Mouse (Mus musculus): ENCODE results near the gene Evpl.

Evpl gene

DNA sequence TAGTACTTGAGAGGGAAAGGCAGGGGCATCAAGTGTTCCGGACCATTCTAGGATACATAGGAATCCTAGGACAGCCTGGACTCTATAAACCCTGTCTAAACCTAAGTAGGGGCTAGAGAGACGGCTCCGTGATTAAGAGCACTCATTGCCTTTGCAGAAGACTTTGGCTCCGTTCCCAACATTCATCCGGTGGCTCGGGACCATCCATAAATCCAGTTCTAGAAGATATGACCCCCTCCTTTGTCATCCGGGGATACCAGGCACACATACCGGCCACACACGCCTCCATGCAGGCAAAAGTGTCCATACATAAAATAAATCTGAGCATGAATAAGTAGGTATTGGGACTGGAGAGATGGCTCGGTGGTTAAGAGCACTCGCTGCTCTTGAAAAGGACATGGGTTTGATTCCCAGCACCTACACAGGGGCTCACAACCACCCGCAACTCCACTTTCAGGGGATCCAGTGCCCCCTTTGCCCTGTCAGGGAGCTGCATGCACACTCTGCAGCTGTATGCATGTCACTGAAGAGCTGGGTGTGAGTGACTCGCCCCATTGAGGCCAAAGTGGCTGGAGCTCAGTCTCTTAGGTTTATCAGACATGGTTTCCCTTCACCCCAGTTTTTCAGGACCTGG is 23.9 kb downstream of the Evpl start:
- no peak for DNase-seq (ENCODE audit: low spot score)

DNA sequence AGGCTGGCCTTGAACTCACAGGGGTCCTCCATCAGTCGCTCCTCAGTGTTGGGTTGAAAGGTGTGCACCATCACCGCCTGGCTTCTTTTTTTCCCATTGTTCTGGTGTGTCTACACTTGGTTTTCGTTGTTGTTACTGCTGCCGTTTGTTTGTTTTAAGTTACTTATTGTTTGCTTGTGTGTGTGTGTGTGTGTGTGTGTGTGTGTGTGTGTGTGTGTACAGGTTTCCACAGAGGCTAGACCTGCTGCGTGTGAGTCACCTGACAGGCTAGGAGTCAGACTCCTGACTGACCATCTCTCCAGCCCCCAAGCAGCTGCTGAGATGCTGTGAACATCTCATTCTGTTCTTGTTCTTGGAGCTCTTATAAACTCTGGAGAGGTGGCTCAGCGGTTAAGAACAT is 25.0 kb downstream of the Evpl start:
- DNase-seq (ENCODE audit: low spot score) = no peak

DNA sequence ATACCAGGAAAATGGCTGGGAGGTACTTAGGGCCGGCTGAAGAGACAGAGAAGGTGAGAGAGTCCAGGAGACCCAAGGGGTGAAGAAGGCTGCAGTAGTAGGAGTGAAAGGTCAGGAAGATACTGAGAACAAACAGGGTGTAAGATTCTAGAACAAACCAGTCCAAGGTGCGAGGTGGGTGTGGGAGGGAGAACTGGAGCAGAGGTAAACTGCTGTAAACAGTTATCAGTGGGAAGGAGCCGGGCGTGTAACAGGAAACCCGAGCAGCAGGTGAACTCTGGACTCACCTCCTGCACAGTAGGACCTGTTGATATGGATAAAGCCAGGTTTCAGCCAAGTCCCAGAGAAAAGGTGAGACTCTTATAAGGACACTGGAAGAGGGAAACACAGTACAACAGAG is 27.2 kb downstream of the Evpl start:
- no peak for DNase-seq (ENCODE audit: low spot score)

DNA sequence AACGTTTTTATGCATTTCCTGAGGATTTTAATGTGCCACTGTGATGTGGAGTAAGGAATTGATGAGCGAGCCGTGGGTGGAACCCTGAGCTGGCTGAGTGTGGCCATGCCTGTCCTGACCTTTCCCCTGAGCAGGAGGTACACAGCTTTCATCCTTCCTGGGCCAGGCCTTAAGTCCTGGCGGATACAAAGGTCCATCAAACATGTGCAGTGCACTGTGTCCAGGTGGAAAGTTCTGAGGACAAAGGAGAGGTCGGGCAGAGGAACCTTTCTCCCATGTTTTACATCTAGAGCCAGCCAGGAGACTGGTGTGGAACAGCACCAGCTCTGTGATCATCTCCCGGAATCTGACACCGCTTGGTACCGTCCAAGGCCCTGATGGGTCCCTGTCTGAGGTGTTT is 28.6 kb downstream of the Evpl start:
- no peak for DNase-seq (ENCODE audit: low spot score)

DNA sequence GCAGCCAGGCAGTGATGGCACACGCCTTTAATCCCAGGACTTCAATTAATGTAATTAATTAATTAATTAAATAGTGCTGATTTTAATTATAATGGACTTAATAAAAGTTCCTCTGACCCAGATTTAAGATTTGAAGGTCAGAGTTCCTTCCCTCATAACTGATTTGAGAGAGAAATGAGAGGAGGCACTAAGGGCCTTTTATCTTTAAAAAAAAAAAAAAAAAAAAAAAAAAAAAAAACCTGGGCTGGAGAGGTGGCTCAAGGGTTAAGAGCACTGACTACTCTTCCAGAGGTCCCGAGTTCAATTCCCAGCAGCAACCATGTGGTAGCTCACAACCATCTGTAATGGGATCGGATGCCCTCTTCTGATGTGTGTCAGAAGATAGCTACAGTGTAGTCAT is 29.2 kb downstream of the Evpl start:
- no peak for DNase-seq (ENCODE audit: low spot score)

DNA sequence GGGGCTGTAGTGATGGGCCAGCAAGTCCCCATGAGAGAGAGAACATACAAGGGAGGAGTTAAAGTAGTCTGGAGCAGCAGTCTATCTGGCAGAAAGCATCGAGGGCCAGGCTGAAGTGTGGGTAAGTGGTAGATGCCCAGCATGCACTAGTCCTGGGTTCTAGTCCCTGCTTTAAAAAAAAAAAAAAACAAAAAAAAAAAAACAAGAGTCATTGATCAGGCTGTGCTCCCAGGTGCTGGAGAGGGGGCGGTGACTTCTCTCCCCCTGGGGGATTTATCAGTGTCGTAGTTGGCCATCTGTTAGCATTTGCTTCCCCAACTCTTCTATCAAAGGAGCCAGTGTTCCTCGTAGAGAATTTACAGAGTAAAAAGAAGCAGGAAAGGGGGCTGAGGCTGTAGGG is 31.2 kb downstream of the Evpl start:
- DNase-seq (ENCODE audit: low spot score) = no peak

DNA sequence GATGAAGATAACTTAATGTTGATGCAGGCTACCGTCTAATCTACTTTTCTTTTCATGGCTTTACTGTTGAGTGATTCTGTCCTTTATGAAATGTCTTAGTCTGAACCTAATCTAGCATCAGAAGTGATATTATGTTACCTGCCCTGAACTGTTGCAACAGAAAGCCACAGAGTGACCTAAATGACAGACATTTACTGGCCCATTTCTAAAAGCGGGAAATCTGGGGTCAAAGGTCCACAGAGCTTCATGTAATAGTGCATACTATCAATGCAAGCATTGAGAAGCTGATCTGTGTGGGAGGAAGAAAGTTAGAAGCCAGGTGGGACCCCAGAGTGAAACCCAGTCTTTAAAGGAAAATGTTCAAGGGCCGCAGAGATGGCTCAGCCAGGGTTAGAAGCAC is 34.7 kb downstream of the Evpl start:
- no peak for DNase-seq (ENCODE audit: low spot score)

DNA sequence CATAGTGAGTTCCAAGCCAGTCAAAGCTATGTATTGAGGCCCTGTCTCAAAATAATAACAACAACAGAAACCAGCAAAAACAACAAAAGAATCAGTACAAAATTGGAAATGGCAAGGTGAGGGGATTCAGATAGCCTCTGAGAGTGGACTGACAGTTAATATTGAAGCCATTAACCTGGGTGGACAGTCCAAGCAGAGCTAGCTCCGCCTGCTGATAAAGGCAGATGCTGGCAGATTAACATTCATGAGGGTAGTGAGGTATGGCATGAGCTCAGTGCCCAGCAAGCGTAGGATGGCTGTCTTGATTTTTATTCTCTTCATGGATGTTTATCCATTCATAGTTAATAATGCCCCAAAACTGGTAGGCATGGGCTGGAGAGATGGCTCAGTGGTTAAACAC is 36.7 kb downstream of the Evpl start:
- DNase-seq (ENCODE audit: low spot score) = no peak

DNA sequence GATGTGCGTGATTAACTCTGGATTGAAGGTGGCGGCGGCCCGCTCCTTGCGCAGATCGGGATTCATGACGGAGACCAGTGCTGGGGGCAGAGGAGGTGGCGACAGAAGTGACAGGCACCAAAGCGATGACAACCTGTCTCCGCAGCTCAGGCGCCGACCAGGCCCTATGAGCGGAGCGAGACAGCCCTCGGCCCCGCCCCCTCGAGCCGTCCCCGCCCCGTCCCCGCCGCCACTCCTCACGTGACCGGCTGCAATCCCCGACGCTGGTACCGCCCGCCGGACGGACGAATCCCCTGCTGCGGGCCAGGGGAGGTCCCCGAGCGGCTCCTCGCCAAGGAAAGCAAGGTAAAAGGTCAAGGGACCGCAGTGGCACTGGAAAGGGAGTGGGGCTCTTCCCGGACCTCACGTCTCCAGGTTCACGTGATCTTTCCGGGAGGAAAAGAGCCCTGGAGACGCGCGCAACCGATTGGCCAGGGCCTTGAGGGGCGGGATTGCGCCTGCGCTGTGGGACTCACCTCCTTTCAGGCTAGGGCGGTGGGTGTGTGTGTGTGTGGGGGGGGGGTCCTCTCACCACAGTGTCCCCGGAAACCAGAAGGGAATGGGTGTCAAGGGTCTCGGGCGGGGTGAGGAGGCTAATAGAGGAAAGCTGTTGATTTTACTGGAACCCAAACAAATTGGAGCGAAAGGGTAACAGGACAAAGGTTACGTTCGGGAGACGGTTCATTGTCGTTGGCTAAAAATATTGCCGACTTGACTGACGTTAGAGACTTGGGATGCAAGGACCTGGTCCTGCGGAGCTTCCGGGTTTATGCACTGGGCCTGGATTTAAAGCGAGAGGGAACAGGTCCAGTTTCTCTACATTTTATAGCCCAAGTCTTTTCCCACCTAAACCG is 39.0 kb downstream of the Evpl start, which contains the start of the genes Ten1 and Acox1:
TSS of gene Ten1 (plus strand) at position 217 of the 893 bp plus-strand sequence.
TSS of gene Acox1 (minus strand) at position 407 of the 893 bp plus-strand sequence.
- peak; percentile 86 for DNase-seq (ENCODE audit: low spot score)

DNA sequence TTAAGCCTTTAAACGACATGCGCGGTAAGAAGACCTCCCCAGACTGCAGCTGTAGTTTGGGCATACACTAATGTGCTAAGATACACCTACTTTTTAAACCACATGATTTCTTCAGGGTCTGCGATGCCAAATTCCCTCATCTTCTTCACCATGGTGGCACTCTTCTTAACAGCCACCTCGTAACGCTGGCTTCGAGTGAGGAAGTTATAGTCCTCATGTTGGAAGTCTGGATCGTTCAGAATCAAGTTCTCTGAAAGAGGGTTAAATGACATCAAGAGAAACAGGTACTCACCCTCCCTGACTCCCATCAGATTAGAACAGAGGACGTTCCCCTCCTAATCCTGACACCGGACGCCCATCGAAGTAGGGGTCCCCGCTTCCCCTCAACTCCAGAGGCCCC is 39.7 kb downstream of the Evpl start:
- no peak for DNase-seq (ENCODE audit: low spot score)

DNA sequence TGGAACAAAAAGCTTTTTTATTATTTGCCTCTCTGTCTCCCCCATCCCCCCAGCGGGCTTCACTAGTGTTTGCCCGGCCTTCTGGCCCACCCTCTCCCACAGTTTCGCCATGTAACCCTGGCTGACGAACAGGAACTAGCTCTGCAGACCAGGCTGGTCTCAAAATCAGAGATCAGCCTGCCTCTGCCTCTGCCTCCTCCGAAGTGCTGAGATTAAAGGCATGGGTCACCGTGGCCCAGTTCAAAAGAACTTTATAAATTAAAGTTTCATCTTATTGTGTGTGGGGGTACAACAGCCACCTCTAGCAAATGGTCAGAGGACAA is 40.3 kb downstream of the Evpl start:
- DNase-seq (ENCODE audit: low spot score) = no peak

DNA sequence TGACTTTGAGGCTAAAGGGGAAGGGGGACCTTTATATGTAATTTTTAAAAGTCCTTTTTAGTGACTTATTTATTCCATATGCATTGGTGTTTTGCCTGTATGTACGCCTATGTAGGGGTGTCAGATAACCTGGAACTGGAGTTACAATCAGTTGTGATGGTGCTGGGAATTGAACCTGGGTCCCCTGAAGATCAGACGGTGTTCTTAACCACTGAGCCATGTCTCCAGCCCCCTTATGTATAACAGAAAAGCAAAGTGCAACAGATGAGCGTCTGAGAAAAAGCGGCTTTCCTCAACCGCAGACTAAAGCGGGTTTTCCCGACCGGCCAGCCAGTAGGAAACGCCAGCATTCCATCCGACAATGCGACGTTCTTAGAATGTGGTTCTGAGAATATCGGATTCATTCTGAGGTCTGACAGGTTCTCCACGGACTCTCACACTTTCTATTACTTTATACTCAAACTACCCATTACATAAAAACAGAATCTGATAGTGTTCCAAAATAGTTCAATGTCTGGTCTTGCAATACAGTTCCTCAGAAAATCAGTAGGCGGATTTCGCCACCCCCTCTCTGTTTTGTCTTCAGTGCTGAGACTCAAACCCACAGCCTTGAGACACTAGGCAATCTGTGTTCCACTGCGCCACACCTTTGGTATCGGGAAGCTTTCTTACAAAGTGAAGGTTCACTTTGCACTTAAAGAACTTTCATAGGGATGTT is 40.9 kb downstream of the Evpl start:
- DNase-seq (ENCODE audit: low spot score) = no peak

DNA sequence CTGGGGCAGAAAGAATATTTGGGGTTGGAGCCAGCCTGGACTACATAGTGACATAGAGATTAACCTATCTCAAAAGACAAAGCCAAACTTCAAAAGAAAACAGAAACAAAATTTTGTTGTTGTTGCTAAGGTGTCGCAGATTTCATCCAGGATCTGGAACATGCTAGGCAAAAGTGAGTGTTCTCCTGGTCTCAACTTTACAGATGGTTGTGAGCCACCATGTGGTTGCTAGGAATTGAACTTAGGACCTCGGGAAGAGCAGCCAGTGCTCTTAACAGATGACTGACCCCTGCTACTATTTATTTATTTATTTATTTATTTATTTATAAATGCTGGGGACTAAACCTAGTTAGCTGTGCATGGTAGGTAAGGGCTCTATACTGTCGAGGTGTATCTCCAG is 41.5 kb downstream of the Evpl start:
- no peak for DNase-seq (ENCODE audit: low spot score)

DNA sequence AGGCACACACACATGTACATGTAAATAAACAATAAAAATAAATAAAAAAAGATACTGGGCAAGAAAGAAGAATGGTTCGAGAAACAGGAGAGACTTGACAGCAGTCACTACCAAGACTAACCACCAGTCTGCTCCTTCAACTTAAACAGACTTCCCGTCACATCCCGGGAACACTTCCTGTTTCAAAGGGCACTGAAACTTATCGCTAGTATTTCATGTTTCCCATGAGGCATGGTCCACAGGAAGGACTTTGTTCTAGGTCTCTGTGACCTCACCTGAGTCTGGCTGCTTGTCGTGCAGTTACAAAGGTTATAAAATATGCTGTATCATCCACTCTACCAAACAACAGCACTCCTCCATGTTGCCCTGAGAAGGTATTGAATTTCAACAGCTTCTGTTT is 42.6 kb downstream of the Evpl start:
- DNase-seq (ENCODE audit: low spot score) = no peak

DNA sequence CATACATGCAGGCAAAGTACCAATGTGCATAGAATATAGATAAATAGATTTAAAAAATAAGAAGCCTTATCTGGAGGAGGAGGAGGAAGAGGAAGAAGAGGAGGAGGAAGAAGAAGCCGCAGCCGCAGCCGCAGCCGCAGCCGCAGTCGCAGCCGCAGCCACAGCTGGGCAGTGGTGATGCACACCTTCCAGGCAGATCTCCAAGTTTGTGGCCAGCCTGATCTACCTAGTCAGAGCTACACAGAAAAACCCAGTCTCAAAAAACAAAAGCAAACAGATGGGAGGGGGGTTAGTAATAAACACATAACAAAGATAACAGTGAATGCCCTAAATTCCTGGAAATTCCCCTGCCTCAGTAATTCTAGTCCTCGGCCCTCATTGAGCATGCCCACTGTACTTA is 43.3 kb downstream of the Evpl start:
- peak; percentile 11 for DNase-seq (ENCODE audit: low spot score)

DNA sequence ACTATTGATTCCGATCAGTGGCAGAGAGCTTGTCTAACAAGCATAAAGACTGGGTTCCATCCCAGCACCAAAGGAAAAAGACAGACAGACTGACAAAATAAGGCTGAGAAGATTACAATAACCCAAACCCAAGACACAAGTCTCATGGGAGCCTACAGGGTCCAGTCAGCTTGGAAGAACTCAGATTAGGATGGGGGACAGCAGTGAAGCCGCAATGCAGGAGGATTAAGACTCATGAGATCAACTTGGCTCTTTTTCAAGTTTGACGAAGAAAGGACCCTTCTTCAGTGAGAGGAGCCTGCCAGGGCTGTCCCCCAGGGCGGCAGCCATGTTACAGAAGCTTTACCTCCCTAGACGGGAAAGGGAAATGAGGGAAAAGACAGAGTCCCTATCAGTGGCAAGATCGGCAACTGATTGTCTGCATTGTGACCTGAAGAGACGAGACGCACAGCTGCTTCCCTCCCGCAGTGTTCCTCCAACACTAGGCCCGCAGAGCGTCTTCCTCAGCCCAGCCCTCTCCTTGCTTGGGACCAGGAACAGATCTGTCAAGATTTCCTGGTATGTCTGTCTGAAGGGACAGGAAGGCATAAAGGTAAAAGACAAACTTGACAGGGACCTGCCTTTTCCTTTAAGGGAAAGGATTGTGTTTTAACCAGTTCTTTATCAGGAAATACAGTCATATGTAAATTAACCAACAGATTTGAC is 50.5 kb downstream of the Evpl start:
- DNase-seq (ENCODE audit: low spot score) = no peak

DNA sequence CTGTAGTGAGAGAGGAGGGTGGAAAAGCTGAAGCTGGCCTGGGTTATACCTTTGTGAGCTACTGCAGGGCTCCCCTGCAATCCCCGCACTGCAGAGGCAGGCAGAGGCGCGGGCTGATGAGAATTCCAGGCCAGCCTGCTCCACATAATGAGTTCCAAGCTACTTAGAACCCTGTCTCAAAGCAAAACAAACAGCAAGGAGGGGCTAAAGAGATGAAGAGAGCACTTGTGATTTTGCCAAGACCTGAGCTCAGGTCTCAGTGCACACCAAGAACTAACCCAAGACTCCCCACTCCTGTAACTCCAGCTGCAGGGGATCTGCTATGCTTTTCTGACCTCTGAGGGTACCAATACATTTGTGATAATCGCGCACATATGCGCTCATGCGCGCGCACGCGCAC is 51.5 kb downstream of the Evpl start:
- no peak for DNase-seq (ENCODE audit: low spot score)

DNA sequence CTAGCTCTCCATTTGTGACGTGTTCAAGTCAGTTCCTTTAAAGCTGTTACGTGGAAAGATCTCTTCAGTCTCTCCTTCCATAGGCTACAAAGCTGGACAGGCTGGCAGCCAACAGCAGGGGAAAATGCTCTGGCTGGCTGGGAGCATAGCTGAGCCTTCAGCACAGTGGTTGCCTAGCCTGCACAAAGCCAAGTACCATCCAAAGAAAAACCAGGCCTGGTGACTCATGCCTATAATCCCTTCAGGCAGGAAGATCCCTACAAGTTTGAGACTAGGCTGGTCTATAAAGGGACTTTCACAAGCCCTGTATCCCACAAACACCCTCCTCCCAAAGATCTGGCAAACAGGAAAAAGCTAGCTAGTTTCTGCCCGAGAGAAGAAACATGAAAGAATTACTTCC is 52.0 kb downstream of the Evpl start:
- no peak for DNase-seq (ENCODE audit: low spot score)

DNA sequence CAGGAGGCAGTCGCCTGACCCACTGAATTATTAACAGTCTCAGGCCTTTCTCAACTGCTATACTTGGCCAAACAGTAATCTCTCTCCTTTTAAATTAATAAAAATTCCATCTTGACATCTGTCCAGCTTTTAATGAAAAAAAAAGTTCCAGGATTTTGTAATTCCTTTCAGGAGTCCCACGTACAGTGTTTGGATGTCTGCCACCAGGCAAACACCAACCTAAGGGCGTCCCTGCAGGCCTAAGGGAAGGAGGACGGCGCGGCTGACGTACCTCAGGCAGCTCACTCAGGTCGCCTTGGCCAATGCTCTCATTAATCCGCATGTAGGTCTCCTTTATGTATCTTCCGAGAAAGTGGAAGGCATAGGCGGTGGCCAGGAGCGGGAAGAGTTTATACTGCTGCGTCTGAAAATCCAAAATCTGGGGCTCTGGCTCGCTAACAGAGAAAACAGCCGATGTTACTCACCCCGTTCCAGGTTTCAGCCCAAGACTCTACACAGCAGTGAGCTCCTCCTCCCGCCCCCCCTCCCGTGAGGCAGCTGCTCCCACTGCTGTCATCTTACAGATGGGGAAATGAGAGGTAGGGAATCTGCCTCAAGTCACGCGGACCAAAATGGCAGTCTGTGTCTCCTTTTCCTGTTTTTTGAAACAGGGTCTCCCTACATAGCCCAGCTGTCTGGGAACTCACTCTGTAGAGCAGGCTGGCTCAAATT is 59.3 kb downstream of the Evpl start:
- DNase-seq (ENCODE audit: low spot score) = no peak

DNA sequence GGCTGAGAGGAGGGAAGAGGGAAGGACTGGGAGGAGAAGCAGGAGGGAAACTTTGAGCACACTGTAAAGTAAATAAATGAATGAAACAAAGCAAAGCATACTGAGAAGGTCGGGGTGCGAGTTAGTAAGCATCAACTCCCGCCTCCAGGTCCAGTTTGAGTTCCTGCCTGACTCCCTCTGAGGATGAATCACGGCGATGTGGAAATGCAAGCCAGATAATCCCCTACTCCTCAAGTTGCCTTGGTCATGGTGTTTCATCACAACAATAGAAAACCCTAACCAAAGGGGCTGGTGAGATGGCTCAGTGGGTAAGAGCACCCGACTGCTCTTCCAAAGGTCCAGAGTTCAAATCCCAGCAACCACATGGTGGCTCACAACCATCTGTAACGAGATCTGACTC is 61.9 kb downstream of the Evpl start:
- no peak for DNase-seq (ENCODE audit: low spot score)

DNA sequence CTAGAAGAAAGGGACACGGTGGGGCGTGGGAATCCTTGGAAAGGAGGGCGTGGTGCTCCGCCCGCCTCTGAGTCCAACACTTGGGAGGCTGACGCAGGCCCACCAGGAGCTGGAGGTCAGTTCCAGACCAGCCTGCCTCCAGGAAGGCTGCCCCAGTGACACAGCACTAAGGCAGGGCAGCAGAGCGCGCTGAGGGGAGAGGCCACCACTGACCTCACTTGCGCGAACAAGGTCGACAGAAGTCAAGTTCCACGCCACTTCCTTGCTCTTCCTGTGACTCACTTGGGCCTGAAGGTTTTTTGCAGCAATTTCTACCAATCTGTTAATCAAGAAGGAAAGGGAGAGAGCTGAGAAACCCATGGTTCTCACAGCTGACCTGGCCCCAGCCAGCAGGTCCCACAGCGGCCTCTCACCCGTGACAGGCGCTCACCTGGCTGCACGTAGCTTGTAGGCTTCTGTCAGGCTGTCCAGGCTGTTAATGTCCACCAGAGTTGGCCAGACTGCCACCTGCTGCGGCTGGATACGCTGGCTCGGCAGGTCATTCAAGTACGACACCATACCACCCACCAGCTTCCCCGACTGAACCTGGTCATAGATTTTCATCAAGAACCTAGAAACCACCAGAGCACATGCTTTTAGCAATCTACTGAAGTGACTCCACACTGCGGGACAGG is 63.0 kb downstream of the Evpl start:
- no peak for DNase-seq (ENCODE audit: low spot score)

Measured in T-cell, adult 2 months (primary cell).